Mouse (Mus musculus) gastrocnemius, postnatal 14 days (tissue): Measurements from ENCODE around the gene Pdxk. TPM values are rescaled to one million over a fixed set of nuclear protein-coding genes. Genes with fewer than 3 reads are reported as not detected.
"Not testable (repeated sequence)": the region's sequence is repeated elsewhere in the genome, so short reads cannot be mapped to it uniquely, and the experiment has no call there.

ENCODE experiments used
- DNase-seq: peaks from one replicate; pipeline ENCODE4 v3.0.0; 2021; ENCODE audit warnings: mixed read lengths
- intact Hi-C: fragments of 180-260 bp; cut with DNase I; formaldehyde crosslinking; loops from one replicate; pipeline ENCODE4 v1.15.1; 2025; ENCODE audit warnings: low total_unique reads
- total RNA-seq, 2 experiments: library from RNA; stranded (reverse); gene quantifications; 2 replicates each; pipeline ENCODE4 v1.2.3; 2021

Gene Pdxk
- total RNA-seq, 2 experiments from 2014 or later, result 4.8 to 6.2 TPM

DNA sequence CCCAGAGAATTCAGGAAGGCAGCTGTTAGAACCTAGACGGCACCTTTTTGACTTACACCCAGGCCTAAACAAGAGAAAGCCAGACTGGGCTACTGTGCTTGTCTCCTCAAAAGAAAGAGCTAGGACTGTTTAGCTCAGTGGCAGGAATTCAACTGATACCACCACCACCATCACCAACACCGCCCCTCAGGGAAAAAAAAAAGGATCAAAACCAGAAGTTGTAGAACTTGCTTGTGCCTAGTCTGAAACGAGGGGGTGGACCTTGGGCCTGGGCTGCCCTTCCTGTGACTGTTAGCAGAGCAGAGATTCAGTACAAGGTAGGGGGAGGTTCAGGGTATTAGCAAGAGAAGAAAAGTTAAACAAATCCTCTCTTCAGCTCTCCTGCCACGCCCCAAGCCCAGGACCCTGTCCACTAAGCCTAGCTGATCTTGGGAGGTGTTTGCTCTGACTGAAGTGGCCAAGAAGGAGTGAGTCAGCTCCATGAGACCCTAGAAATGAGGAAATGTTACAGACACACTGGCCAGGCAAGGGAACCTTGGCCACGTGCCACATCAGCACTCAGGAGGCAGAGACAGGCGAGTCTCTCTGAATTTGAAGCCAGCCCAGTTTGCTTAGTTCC lies 38.5 kb downstream of the Pdxk start:
- intact Hi-C loops, result no loop called here
- no peak for DNase-seq

DNA sequence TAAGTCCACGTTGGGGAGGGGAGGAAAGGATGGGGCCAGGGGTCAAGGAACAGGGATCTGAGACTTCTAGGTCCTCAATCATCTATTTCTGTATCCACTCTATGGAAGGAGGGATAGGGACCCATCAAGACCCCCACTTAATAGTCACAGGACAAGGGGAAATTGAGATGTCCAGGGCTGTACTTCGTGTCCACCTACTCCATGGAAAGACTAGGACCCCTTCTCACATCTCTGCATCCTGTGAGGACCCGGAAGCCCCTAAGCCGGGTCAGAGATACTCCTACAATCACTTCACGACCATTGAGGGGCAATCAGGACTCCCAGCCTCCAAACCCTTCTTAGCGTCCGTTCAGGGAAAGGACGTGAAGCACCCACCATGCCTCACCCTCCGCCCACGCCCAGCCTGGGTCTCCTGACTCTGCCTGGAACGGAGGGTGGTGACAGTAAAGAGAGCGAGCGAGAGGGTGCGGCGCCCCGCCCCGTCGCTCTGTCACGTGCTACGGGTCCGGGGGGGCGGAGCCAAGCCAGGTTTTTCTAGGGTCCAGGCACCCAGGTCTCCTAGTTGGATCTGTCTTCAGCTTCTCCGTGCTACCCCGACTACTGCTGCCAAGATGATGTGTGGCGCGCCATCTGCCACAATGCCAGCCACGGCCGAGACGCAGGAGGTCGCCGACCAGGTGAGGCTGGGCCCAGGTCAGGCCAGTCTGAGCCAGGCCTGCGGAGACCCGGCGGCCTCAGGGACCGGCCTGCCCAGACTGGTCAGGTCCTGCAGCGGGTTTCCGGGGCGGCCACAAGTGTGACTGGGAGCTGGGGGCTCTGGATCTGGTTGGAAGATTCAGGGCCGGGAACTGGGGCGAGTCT lies 39.4 kb downstream of the Pdxk start, which contains the start of gene Cstb:
Gene Cstb (plus strand): TSS at position 489 of the 861 bp plus-strand sequence.
- DNase-seq, result peak; percentile 84
- intact Hi-C loops, result no loop called here

DNA sequence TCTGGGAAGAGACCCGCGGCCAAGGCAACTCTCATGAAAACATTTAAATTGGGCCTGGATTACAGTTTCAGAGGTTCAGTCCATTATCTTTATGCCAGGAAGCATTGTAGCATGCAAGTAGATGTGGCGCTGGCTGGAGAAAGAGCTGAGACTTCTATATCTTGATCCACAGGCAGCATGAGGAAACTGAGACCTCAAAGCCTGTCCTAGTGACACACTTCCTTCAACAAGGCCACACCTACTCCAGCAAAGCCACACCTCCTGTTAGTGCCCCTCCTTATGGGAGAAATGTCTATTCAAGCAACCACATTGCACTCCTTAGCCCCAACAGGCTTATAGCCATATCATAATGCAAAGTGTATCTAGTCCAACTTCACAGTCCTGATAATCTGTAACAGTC lies 42.2 kb downstream of the Pdxk start:
- DNase-seq, result no peak
- intact Hi-C loops, result no loop called here

DNA sequence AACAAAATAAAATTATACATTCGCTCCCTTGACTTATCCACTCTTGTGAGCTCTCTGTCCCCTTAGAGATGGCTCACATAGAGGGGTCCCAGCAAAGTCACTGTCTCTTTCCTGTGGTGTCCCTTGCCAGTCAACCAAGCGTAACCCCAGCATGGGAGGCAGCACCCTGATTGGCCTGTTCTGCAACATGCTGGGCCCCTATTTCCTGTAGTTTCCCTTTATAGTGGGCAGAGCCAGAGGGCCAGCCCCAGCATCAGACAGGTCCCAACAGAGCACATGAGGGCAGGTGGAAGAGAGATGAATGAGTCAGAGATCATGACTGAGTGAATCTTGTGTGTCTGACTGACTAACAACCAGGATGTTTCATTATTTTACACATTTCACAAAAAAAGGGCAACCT lies 43.8 kb downstream of the Pdxk start:
- DNase-seq, result no peak
- intact Hi-C loops, result no loop called here

DNA sequence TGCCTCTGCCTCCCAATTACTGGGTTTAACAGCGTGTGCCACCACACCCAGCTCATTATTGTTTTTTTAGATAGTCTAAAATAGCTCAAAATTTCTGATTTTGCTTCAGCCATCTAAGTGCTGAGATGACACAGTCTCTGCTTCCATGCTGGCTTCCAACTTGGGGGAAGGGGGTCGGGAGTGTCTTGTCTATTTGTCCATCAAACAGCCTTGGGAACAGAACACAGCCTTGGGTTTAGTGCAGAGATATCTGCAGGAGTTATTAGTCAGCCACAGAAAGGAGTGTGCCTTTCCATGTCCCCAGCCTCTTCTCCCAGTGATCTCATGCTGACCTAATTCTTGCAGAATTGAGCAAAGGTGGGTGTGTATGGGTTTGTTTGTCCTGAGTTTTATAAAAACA lies 46.0 kb downstream of the Pdxk start:
- intact Hi-C loops, result no loop called here
- no peak for DNase-seq

DNA sequence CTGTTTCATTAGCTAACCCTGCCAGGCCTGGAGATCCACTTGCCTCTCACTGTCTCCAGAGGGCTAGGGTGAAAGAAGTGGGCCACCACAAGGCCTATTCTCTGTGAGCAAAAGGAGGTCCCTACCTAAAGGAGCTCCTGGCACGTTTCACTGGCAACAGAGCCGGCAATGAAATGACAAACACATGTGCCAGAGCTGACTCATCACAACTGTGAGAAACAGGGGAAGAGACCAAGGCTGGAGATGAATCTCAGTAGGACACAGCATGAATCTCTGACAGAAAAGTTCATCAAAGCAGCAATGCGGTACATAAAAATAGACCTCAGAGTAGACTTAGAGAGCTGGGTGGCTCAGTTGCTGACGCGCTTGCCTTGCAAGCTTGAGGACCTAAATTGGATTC lies 46.9 kb downstream of the Pdxk start:
- intact Hi-C loops, result no loop called here
- DNase-seq, result no peak

DNA sequence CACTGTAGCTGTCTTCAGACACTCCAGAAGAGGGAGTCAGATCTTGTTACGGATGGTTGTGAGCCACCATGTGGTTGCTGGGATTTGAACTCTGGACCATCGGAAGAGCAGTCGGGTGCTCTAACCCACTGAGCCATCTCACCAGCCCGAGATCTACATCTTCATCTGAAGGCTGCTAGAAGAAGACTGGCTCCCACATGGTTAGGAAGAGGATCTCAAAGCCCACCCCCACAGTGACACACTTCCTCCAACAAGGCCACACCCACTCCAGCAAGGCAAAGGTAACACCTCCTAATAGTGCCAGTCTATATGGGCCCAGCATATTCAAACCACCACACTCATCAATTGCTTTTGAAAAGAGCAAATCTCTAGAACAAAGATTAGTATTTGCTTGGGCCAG lies 49.8 kb downstream of the Pdxk start:
- DNase-seq, intact Hi-C loops: not testable (repeated sequence)

DNA sequence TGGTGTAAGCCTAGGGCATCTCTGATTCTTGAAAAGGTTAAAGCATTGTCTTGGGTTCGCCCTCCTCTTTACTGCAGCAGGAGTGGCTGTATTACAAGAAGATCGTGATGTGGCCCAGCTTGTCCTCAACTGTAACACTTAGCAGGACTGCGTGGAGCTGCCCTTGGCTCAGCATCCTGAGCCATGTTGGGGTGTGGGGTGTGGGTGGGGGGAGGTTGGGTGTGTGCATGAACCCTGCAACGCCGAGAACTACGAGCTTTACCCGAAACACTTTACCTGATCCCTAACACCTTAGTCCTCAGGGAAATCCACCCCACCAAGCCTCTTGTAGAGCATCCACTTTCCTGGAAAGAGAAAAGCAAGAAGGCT lies 51.6 kb downstream of the Pdxk start:
- intact Hi-C loops, result no loop called here
- no peak for DNase-seq

DNA sequence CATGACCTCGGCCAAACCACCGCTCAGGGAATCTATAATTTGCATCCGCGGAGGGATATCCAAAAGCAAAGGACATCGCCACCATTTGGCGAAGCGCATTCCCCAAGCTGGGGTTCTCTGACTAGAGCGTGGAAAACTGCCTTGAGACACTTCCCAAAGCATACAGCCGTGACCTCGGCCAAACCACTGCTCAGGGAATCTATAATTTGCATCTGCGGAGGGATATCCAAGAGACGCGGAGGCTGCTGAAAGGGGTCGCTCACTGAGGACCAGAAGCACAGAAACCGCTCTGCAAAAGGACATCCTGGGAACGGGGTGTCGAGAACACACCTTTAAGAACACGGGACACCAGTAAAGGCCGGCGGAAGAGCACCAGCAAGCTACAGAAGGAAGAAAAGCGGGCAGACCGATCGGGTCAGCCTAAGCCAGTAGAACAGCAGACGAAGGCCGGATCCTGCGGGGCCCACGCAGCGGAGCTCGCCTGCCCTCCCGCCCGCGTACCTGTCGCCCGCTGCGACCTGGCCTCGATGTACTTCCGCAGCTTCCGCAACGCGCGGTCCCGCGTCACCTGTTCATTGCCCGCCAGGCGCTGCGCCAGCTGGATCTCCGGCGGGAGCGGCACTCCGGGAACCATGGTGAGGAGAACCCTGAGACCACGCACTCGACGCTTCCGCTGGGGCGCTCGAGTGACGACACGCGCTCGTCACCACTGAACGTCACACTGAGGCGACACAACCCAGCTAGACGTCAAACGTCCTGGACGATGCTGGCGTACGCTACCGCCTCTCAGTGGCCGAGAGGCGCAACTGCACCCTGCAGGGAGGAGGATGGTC lies 52.2 kb downstream of the Pdxk start, which contains the start of gene Rrp1:
Gene Rrp1 (minus strand): TSS at position 725 of the 833 bp plus-strand sequence.
- intact Hi-C loops, result no loop called here
- DNase-seq, result peak; percentile 89

DNA sequence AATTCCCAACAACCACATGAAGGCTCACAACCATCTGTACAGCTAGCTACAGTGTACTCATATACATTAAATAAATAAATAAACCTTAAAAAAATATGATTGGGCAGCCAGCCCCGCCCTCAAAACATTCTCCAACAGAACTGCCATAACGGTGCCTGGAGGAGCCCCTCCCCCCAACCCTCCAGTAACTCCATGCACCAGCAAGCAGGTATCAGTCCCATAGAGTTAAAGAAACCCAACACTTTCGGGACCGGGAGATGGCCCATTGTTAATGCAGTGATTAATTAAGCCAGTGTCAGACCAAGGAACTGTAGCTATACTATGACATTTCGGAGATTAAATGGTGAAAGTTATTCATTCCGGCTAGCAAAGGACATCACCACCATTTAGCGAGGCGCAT lies 52.9 kb downstream of the Pdxk start:
- DNase-seq, result no peak
- intact Hi-C loops, result no loop called here

DNA sequence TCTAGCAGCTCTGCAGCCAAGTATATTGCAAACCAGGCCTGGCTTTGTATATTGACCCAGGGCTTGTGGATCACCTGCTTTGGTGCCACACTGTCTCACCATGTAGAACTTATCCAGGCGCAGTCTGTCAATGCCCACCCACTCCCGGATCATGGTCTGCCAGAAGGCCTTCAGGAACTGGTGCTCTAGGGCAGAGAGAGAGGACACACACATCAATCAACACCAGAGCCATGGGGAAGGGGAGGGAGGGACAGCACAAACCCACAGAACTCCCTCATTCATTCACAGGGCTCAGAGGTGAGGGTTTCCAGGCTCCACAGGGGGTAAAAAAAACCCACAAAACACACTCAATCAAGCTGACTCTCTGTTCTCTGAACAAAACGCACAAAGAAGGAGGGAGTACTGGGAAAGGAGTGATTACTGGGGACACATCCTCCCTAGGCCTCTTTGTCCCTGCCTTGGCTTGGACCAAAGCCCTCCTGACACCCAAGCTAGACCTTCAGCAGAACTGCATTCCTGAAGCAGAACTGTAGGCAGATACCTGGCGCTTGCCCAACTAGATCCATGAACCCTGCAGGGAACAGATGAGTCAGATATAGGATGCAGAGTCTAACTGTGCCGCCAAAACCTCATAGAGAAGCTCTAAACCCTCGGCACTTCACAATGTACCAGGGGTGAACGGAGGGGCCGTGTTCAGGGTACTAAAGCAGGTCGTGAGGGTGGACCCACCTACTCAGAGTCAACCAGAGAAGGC lies 55.6 kb downstream of the Pdxk start:
- intact Hi-C loops, result no loop called here
- DNase-seq, result no peak

DNA sequence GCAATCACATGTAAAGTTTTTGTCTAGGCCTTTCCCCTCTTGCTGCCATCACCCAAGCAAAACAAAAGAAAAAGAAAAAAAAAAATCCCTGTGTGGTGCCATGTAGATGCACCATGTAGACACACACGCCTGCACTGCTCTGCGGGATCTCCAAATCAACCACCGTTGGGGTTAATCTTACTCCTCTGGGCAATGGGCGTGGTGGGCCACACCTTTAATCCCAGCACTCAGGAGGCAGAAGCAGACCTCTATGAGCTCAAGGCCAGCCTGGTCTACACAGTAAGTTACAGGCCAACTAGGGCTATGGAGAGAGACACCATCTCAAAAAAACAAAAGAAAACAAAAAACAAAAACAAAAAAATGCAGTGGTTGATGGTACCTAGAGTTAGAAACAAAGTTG lies 57.6 kb downstream of the Pdxk start:
- DNase-seq, result no peak
- intact Hi-C loops, result no loop called here

DNA sequence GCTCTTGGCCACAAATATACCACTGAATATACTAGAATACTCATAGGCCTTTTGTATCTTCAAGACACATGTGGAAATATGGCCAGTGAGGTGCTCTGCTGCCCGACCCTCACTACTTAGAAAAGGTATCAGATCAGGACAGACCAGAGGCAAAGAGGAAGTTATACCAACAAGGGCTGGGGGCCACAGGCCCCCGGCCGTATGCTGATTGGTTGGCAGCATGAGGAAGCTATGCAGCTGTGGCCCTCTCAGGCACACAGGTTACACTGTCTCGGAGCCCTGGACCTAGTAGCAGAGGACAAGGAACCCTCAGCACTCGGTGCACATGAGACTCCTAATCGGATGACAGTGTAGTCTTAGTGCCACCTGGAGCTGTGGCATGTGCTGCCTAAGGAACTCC lies 58.6 kb downstream of the Pdxk start:
- intact Hi-C loops, result no loop called here
- DNase-seq, result no peak

DNA sequence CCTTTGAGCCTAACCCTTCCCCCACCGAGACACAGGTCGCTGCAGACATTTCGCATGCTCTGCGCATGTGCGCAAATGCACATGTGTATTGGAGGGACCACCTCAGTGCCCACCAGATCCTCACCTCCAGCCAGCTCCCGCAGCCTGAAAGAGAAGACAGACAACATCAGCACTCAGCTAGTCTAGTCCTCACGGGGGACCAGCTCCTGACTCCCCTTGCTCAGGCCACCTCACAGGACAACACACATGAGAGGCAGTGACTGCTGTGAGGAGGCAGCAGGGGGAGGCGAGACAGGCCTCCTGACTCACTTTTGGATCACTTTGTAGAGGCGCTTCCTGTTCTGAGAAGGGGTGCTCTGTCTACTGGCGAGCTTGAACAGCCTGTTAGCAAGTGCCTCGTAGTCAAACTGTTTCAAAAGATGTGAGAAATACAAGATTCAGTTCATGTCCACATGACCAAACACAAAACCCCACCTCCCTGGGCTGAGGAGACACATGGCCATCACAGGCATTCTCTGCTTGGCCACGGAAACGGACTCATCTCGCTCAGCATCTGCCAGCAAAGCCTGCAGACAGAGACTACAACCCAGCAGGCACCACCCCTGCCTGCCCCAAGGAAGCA lies 62.4 kb downstream of the Pdxk start:
- DNase-seq, result no peak
- intact Hi-C loops, result no loop called here

DNA sequence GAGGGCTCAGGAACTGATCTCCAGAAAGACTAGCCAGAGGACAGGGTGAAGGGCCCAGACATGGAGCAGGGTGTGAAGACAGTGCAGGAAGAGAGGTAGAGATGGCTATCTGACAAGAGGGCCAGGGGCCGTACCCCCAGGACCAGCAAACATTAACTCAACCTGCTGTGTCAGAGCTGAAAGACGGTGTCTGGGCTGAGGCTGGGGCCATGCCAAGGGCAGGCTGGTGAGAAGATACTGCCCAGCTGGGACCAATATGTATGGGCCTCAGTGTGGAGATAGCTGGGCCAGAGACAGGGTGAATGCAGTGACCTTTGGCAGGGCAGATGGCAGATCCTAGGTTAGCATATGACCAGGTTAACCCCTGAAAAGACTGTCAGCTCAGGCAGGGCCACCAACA lies 63.6 kb downstream of the Pdxk start:
- DNase-seq, result no peak
- intact Hi-C loops, result no loop called here

DNA sequence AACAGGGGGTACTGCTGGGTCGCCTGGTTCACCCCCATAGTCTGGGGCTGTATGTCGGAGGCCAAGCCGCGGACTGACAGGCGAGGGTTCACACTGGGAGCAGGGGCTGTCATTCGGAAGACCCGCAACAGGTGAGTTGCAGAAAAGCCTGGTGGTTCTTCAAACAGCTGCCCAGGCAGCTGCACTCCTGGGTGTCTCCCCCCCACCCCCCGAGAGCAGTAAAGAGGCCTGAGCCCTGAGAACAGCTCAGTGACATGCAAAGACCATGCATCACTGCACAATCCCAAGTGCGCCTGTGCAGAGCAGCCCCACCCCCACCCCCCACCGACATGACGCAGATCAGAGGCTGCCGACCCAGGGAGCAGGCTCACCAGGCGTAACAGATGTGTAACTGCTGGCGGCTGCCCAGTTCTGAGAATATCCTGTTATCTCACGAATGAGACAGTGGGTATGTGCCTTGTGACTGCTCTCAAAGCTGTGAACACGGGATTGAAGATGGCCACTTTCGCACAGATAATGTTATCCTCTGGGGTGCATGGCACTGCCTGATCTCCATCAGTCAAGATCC lies 65.6 kb downstream of the Pdxk start:
- intact Hi-C loops, result no loop called here
- no peak for DNase-seq

DNA sequence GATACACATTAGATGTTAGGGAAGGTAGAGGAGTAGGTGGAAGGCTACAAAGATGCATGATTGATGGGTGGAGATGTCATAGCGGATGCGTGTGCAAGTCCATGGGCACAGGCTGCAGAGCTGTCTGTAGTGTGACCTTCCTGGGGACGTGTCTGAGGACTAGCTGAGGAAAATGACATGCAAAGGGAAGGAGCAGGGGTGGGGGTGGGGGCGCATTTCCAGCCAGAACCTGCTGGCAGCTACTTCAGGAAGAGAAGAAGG lies 68.2 kb downstream of the Pdxk start:
- no peak for DNase-seq
- intact Hi-C loops, result no loop called here

DNA sequence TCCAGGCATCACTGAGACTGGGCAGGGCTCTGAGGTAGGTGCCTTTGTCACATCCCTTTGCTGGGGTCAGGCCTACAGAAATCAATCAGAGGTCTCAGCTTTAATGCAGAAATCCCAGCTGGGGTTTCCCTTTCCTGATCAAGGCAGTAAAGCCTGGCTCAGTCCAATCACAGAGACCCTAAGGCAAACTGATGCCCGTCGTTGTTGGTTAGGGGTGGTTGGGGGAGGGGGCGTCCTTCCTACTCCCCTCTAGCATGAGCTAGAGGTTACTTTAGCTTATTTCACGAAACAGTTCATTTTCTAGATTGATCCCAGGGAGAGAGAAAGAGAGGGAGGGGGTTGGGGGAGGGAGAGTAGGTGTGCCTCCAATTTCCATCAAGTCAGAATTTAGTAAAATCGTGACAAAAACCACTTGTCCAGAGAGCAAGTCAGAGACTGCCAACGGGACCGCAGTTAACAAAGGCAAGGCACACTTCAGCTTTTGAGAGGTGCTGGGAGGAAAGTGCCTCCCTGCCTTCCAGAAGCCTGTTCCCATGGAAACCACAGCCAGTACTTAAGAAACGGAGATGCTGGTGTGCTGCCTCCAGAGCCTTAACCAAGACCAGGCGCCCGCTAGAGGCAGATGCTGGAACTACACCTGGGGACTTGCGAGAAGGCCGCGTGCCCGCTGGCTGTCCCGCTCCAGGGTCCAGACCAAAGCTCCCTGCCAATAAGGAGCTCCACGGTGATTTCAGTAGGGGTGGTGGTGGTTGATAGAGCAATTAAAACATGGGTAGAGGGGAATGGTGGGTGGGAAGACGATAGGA lies 68.8 kb downstream of the Pdxk start:
- intact Hi-C loops, result no loop called here
- peak; percentile 92 for DNase-seq
